Mouse (Mus musculus): ENCODE data around the gene Ndufa3.

GRCm38 (mm10) chr7:3629030-3629429 is 11.9 kb downstream of the Ndufa3 start:
- TF ChIP-seq CTCF (IDR thresholded peaks at IDR 0.05; ENCODE audit: low read depth, low read length) (no peak), POLR2A (IDR thresholded peaks at IDR 0.05; ENCODE audit: borderline replicate concordance, low read depth, low read length) (no peak)

All from bone marrow macrophage, adult 2 months (primary cell).